Mouse (Mus musculus): ENCODE measurements around the gene Ostf1. TPM values are rescaled to one million over a fixed set of nuclear protein-coding genes. Genes with fewer than 3 reads are reported as not detected.
A peak's percentile ranks its signal among the peaks of the same experiment; 100 is the strongest.

The Ostf1 gene
- 64.4 TPM for polyA plus RNA-seq (2012; fragmentation: generic; extraction: Trizol)
- long read RNA-seq, experiment 1, transcript Ostf1-201 (10 exons, 2,726 nt) = major isoform, 138 of 147 reads
- long read RNA-seq, experiment 1, partial matches to known transcripts = 6 of 147 reads
- long read RNA-seq, experiment 1, other reads (novel, unspliced or antisense) = 3 of 147 reads
- long read RNA-seq, experiment 2, transcript Ostf1-201 (10 exons, 2,726 nt) = major isoform, 103 of 110 reads
- long read RNA-seq, experiment 2, partial matches to known transcripts = 1 of 110 reads
- long read RNA-seq, experiment 2, other reads (novel, unspliced or antisense) = 3 of 110 reads

GRCm38 (mm10) chr19:18631644-18632219 lies at the start of gene Ostf1, which contains the start of gene Nmrk1:
Ostf1 (minus strand) TSS chr19:18631823.
Nmrk1 (plus strand) TSS chr19:18631950.
- Histone ChIP-seq H3K36me3 (ENCODE audit: control insufficient read depth, insufficient read depth) (no peaks in the 10 kb centered on the region), H3K79me3 (ENCODE audit: low read depth) (peaks cover 22% of the 10 kb centered on the region), H3K27me3 (ENCODE audit: control insufficient read depth, insufficient read depth, insufficient read length) (no peaks in the 10 kb centered on the region), H3K4me3 (ENCODE audit: insufficient read depth, poor library complexity, severe bottlenecking) (peak within 1 kb of the TSS; percentile 74), H3K79me2 (ENCODE audit: control insufficient read depth, insufficient read depth) (peaks cover 40% of the 10 kb centered on the region), H3ac (ENCODE audit: control insufficient read depth, insufficient read length, low read depth) (peak within 1 kb of the TSS; percentile 75)
- TF ChIP-seq FOSL1 (IDR thresholded peaks at IDR 0.05; ENCODE audit: insufficient read depth, low read length, poor library complexity, severe bottlenecking) (no peak), CEBPB (IDR thresholded peaks at IDR 0.05; ENCODE audit: low read depth) (no peak), MYOD1 (IDR thresholded peaks at IDR 0.05; ENCODE audit: control insufficient read depth, insufficient read length, low read depth) (no peak), MAX (IDR thresholded peaks at IDR 0.05) (no peak), CTCF (IDR thresholded peaks at IDR 0.05; ENCODE audit: control insufficient read depth, insufficient read depth, insufficient read length) (no peak), MYOG (IDR thresholded peaks at IDR 0.05; ENCODE audit: control insufficient read depth, extremely low read depth, insufficient read length) (no peak), USF1 (IDR thresholded peaks at IDR 0.05; ENCODE audit: low read depth) (no peak)

GRCm38 (mm10) chr19:18673116-18673515 lies 41.5 kb upstream of the Ostf1 start:
- H3K79me3 ChIP-seq (ENCODE audit: low read depth) = peaks cover 57% of the 10 kb centered on the region
- TF ChIP-seq MAX (IDR thresholded peaks at IDR 0.05) (no peak), FOSL1 (IDR thresholded peaks at IDR 0.05; ENCODE audit: insufficient read depth, low read length, poor library complexity, severe bottlenecking) (no peak), USF1 (IDR thresholded peaks at IDR 0.05; ENCODE audit: low read depth) (no peak), MYOG (IDR thresholded peaks at IDR 0.05; ENCODE audit: control insufficient read depth, extremely low read depth, insufficient read length) (no peak), CEBPB (IDR thresholded peaks at IDR 0.05; ENCODE audit: low read depth) (no peak), CTCF (IDR thresholded peaks at IDR 0.05; ENCODE audit: control insufficient read depth, insufficient read depth, insufficient read length) (no peak), MYOD1 (IDR thresholded peaks at IDR 0.05; ENCODE audit: control insufficient read depth, insufficient read length, low read depth) (no peak)
- H3K4me3 ChIP-seq (ENCODE audit: insufficient read depth, poor library complexity, severe bottlenecking) = no peak overlapping the region
- no peaks in the 10 kb centered on the region for H3K36me3 ChIP-seq (ENCODE audit: control insufficient read depth, insufficient read depth)
- no peak overlapping the region for H3ac ChIP-seq (ENCODE audit: control insufficient read depth, insufficient read length, low read depth)
- H3K27me3 ChIP-seq (ENCODE audit: control insufficient read depth, insufficient read depth, insufficient read length) = no peaks in the 10 kb centered on the region
- peaks cover 73% of the 10 kb centered on the region for H3K79me2 ChIP-seq (ENCODE audit: control insufficient read depth, insufficient read depth)

GRCm38 (mm10) chr19:18672498-18672897 lies 40.9 kb upstream of the Ostf1 start:
- Histone ChIP-seq H3K79me3 (ENCODE audit: low read depth) (peaks cover 57% of the 10 kb centered on the region), H3K79me2 (ENCODE audit: control insufficient read depth, insufficient read depth) (peaks cover 67% of the 10 kb centered on the region), H3K4me3 (ENCODE audit: insufficient read depth, poor library complexity, severe bottlenecking) (no peak overlapping the region), H3ac (ENCODE audit: control insufficient read depth, insufficient read length, low read depth) (no peak overlapping the region), H3K36me3 (ENCODE audit: control insufficient read depth, insufficient read depth) (no peaks in the 10 kb centered on the region), H3K27me3 (ENCODE audit: control insufficient read depth, insufficient read depth, insufficient read length) (no peaks in the 10 kb centered on the region)
- TF ChIP-seq MYOG (IDR thresholded peaks at IDR 0.05; ENCODE audit: control insufficient read depth, extremely low read depth, insufficient read length) (no peak), USF1 (IDR thresholded peaks at IDR 0.05; ENCODE audit: low read depth) (no peak), FOSL1 (IDR thresholded peaks at IDR 0.05; ENCODE audit: insufficient read depth, low read length, poor library complexity, severe bottlenecking) (no peak), CEBPB (IDR thresholded peaks at IDR 0.05; ENCODE audit: low read depth) (no peak), MAX (IDR thresholded peaks at IDR 0.05) (no peak), CTCF (IDR thresholded peaks at IDR 0.05; ENCODE audit: control insufficient read depth, insufficient read depth, insufficient read length) (no peak), MYOD1 (IDR thresholded peaks at IDR 0.05; ENCODE audit: control insufficient read depth, insufficient read length, low read depth) (no peak)

- TF ChIP-seq CEBPB (IDR thresholded peaks at IDR 0.05; ENCODE audit: low read depth) (no peak), MYOD1 (IDR thresholded peaks at IDR 0.05; ENCODE audit: control insufficient read depth, insufficient read length, low read depth) (no peak), FOSL1 (IDR thresholded peaks at IDR 0.05; ENCODE audit: insufficient read depth, low read length, poor library complexity, severe bottlenecking) (no peak), USF1 (IDR thresholded peaks at IDR 0.05; ENCODE audit: low read depth) (no peak), MAX (IDR thresholded peaks at IDR 0.05) (no peak), CTCF (IDR thresholded peaks at IDR 0.05; ENCODE audit: control insufficient read depth, insufficient read depth, insufficient read length) (no peak), MYOG (IDR thresholded peaks at IDR 0.05; ENCODE audit: control insufficient read depth, extremely low read depth, insufficient read length) (no peak)
Observed at GRCm38 (mm10) chr19:18671056-18671741, 39.6 kb upstream of the Ostf1 start.

GRCm38 (mm10) chr19:18670608-18671007 lies 39.0 kb upstream of the Ostf1 start, which contains the start of gene Carnmt1:
Carnmt1 (plus strand) TSS chr19:18670764.
- Histone ChIP-seq H3K36me3 (ENCODE audit: control insufficient read depth, insufficient read depth) (no peaks in the 10 kb centered on the region), H3K4me3 (ENCODE audit: insufficient read depth, poor library complexity, severe bottlenecking) (peak within 1 kb of the TSS; percentile 72), H3K79me3 (ENCODE audit: low read depth) (peaks cover 41% of the 10 kb centered on the region), H3K27me3 (ENCODE audit: control insufficient read depth, insufficient read depth, insufficient read length) (no peaks in the 10 kb centered on the region), H3ac (ENCODE audit: control insufficient read depth, insufficient read length, low read depth) (peak within 1 kb of the TSS; percentile 64), H3K79me2 (ENCODE audit: control insufficient read depth, insufficient read depth) (peaks cover 48% of the 10 kb centered on the region)
- TF ChIP-seq CTCF (IDR thresholded peaks at IDR 0.05; ENCODE audit: control insufficient read depth, insufficient read depth, insufficient read length) = no peak
- TF ChIP-seq MAX (IDR thresholded peaks at IDR 0.05) = peak; percentile 32
- no peak for TF ChIP-seq CEBPB (IDR thresholded peaks at IDR 0.05; ENCODE audit: low read depth)

More at GRCm38 (mm10) chr19:18671056-18671741, 39.6 kb upstream of the Ostf1 start:
- H3K79me3 ChIP-seq (ENCODE audit: low read depth) = peaks cover 45% of the 10 kb centered on the region
- H3K27me3 ChIP-seq (ENCODE audit: control insufficient read depth, insufficient read depth, insufficient read length) = no peaks in the 10 kb centered on the region
- H3K36me3 ChIP-seq (ENCODE audit: control insufficient read depth, insufficient read depth) = no peaks in the 10 kb centered on the region
- H3K4me3 ChIP-seq (ENCODE audit: insufficient read depth, poor library complexity, severe bottlenecking) = peak overlapping the region; percentile 72
- H3K79me2 ChIP-seq (ENCODE audit: control insufficient read depth, insufficient read depth) = peaks cover 54% of the 10 kb centered on the region
- peak overlapping the region; percentile 64 for H3ac ChIP-seq (ENCODE audit: control insufficient read depth, insufficient read length, low read depth)
